Mouse (Mus musculus): ENCODE results near the gene Tmc8.
"Not testable (repeated sequence)": the region's sequence is repeated elsewhere in the genome, so short reads cannot be mapped to it uniquely, and the experiment has no call there.

Gene Tmc8

DNA sequence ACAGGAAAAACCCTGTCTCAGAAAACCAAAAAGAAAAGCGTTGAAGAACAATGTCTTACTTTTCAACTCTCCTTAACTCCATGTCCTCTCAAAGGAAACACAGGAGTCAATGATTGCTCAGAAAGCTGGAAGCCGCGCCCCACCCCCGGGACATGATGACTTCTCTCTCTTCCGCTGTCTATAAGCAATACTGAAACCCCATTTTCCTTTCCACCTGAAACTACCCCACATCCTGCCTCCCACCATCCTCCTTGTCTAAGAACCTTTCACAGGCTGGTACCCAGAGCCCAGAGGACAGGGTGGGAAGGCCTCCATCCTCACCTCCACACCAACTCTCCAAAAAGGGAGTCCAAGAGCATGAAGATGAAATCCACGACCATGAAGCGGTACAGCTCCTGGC, 9.5 kb upstream of the Tmc8 start:
- DNase-seq (ENCODE audit: low spot score in 2 of 2) = no peak

- DNase-seq (ENCODE audit: low spot score in 2 of 2) = no peak
Measured at GRCm38 (mm10) chr11:117774925-117775324, 7.0 kb upstream of the Tmc8 start.

DNA sequence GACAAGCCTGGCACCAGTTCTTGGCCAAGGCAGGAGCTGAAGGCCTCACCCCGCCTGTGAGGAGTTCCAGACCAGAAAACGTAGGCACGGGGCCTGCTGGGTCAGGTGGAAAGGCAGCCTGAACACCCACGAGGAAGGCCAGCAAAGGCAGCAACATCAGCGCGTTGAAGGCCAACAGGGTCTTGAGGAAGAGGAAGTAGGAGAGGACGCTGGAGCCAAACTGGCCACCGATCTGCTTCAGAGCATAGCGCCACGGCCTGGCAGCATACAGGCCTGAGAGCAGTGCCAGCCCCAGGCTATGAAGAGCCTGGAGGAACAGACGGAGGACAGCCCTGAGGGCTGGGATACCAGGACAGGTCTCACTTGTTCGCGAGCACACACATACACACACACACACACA, 6.3 kb upstream of the Tmc8 start:
- no peak for DNase-seq (ENCODE audit: low spot score in 2 of 2)

GRCm38 (mm10) chr11:117776085-117776792, 5.6 kb upstream of the Tmc8 start:
- no peak for DNase-seq (ENCODE audit: low spot score in 2 of 2)

GRCm38 (mm10) chr11:117777111-117777510, 4.8 kb upstream of the Tmc8 start:
- no peak for DNase-seq (ENCODE audit: low spot score in 2 of 2)

DNA sequence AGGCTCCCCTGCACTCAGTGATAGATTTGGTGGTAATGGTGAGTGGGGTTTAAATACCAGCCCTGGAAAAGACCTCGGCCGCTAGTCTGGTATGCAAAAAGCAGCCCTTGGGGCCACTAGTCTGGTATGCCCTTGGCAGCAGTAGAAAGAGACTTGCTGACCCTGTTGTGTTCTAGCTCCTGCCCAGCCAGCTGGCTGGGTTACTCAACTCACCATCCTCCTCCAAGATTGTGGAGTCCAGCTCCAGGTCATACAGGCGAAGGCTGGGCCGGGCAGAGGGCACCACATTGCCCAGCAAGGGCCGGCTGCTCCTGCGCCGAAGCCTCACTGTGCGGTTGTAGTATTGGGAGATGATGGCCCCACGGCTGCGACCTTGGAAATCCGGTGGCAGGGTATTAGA, 3.8 kb upstream of the Tmc8 start:
- DNase-seq (ENCODE audit: low spot score in 2 of 2) = no peak

GRCm38 (mm10) chr11:117778851-117779433, 2.9 kb upstream of the Tmc8 start:
- DNase-seq (ENCODE audit: low spot score in 2 of 2) = no peak

DNA sequence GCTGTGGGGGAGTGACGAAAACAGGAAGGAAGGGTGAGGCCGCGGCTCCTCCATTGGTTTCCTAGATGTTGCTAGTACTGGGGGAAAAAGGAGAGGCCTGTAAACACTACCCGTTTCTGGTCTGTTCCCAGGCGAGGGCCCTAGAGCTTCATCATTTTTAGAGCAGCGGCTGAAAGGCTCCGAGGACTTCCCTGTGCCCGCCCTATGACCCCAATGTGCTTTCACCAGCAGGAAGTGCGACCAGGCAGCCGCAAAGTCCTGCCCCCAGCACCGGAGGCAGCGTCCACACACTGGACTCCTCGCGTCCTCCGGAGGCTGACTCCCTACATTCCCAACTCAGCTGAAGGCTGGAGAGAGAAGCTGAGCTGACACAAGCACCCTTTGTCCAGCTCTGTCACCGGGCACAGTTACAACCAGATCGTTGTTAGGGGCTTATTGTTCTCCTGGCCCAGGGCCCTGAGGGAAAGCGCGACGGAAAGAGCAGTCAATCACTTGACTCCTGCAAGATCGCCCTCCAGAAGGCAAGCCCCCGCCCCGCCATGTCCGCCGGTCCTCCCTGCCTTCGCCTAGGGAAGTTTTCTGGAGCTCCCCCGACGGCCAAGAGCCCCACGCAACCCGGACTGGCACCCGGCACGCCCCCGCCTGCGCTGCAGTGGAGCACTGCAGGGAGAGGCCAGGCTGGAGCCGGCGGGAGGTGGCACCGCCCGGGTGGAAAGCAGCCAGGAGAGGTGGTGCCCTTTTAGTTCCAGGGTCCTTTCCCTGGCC, 2.3 kb upstream of the Tmc8 start:
- no peak for DNase-seq (ENCODE audit: low spot score in 2 of 2)

GRCm38 (mm10) chr11:117780199-117780515, 1.7 kb upstream of the Tmc8 start:
- no peak for DNase-seq (ENCODE audit: low spot score in 2 of 2)

DNA sequence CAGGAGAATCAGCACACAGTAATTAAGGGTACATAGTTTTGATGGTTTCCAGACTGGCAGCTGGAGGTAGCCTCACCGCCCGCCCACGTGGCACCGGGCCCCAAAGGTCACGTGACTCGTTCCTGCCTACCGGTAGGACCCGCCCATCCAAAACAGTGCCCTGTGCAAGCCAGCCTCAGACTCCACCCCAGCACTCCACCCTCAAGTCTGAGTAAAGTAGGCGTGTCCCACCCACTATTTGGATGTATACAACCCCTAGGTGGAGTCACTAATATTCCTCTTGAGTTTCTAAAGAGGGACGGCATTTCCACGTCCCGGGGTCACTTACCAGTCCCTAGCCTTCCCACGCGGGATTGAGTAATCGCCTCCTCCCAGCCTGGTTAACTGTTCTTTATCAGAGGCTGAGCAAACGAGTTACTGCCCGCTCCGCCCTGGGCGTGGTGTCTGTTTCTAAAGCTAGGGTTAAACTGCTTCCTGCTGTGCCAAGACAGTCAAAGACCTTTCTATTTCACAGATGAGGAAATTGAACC, 1.2 kb upstream of the Tmc8 start:
- peak; percentile 45 to 46 for DNase-seq (ENCODE audit: low spot score in 2 of 2)

- no peak for DNase-seq (ENCODE audit: low spot score in 2 of 2)
Measured at GRCm38 (mm10) chr11:117781199-117781821, 566 bp upstream of the Tmc8 start.

DNA sequence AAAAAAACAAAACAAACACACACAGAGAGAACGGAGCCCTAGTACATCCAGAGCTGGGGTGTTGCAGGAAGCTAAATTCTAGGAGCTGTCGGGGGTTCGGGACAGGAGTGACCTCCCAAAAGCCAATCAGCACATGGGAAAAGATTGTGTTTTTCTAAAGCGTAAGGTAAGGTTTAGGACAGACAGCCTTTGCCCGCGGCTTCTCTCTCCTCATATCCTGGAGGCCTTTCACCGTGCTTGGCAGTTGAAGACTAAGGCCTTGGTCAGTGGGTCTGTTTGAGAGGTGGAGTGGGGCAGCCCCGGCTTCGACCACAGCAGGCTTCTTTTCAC, 794 bp downstream of the Tmc8 start:
- DNase-seq (ENCODE audit: low spot score in 2 of 2) = no peak

GRCm38 (mm10) chr11:117783089-117783488, 1.2 kb downstream of the Tmc8 start:
- no peak for DNase-seq (ENCODE audit: low spot score in 2 of 2)

DNA sequence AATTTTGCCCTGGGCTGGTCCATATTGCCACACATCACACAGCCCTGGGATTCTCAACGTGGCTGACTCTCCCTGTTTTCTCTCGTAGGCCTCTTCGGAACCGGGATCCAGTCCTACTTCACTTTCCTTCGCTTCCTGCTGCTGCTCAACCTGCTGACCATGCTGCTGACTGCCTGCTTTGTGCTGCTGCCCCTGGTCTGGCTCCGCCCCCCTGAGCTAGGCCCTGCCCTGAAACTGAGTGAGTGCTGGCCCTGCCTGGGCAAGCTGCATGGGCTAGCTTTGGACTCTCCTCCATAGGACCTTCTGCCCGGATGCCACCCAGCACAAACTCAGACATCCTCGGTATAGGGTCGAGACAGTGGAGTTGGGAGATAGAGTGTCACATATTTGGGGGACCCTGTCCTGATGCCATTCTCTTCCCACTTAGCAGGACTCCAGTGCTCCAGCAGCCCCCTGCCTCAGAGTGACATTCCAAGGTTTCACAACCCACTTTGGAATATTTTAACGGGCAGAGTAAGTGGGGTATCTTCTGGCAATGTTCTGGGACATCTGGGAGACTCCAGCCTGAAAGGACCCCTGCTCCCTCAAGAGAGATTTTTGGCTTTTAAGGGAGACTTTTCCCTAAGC, 1.9 kb downstream of the Tmc8 start:
- DNase-seq (ENCODE audit: low spot score in 2 of 2) = no peak

DNA sequence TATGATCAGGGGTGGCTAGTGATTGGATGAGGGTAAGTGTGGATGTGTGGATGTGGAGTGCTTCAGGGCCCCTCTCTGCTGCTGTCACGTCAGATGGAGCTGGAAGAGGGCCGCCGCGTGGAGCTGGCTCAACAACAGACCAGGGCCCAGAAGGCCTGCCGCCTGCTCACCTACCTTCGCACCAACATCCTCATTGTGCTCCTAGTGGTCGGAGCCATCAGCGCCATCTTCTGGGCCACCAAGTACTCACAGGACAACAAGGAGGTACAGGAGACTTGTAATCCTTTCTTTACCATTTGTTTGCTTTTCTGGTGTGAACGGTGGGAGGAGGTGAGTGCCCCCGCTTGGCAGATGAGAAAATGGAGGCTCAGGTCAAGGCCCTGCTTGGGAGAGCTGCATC, 4.4 kb downstream of the Tmc8 start:
- DNase-seq (ENCODE audit: low spot score in 2 of 2) = peak in 1 of 2 experiments; percentile 64

GRCm38 (mm10) chr11:117788481-117788880, 6.6 kb downstream of the Tmc8 start:
- not testable (repeated sequence) for DNase-seq (ENCODE audit: low spot score in 2 of 2)

GRCm38 (mm10) chr11:117790286-117790685, 8.4 kb downstream of the Tmc8 start:
- peak; percentile 66 to 67 for DNase-seq (ENCODE audit: low spot score in 2 of 2)

- DNase-seq (ENCODE audit: low spot score in 2 of 2) = no peak
Measured at GRCm38 (mm10) chr11:117790703-117791440, 9.0 kb downstream of the Tmc8 start.

DNA sequence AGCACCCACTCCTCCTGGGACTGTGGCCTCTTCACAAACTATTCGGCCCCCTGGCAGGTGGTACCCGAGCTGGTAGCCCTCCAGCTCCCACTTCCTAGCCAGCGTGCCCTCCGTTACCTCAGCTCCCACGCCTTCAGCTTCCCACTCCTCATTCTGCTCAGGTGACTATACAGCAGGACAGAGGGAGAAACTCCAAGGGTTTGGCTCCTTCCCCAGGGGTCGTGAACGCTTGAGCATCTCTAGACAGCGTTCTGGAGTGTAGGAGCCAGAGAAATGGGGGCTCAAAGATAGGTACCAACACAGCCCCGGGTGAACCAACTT, 9.5 kb downstream of the Tmc8 start:
- no peak for DNase-seq (ENCODE audit: low spot score in 2 of 2)

- DNase-seq (ENCODE audit: low spot score in 2 of 2) = no peak
Measured at GRCm38 (mm10) chr11:117792281-117792888, 10.5 kb downstream of the Tmc8 start.

DNA sequence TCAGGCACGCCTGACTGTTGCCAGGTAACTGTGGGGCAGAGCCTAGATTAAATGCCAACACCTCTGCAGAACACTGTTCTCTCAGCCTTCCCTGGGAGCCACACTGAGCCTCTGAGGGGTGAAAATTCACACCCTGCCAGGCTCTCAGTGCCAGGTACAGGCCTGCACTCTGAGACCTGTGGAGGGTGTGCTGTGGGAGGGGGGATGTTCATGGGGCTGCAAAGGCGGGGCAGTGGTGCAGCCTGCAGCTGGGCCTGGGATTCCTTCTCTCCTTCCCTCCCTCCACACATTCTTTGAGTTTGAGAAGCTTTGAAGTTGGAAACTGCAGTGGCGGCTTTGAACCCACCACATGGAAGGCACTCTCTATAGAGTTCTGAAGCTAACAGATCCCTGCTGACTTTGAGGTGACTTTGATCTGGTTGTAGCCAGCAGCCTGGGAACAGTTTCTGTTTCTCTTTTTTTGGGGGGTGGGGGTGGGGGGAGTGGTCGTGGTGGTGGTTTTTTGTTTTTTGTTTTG, 12.2 kb downstream of the Tmc8 start:
- no peak for DNase-seq (ENCODE audit: low spot score in 2 of 2)

All from right cerebral cortex, adult 2 months (tissue).